Mouse (Mus musculus) heart, adult 2 months (tissue): ENCODE measurements around the gene Cdh10. TPM values are rescaled to one million over a fixed set of nuclear protein-coding genes. Genes with fewer than 3 reads are reported as not detected.

ENCODE experiments used
- DNase-seq, 2 experiments: peaks; one replicate each; pipeline ENCODE4 v3.0.0; 2021
- H3K27ac ChIP-seq: fragments of 200-600 bp; 2 replicates; pipeline ENCODE4 v1.8.1; 2022
- H3K27me3 ChIP-seq: fragments of 200-500 bp; 2 replicates; pipeline ENCODE4 v1.6.1; 2012; ENCODE audit warnings: mild to moderate bottlenecking, low read length, inconsistent platforms, mixed read lengths; ENCODE audit not compliant: control insufficient read depth, insufficient read depth
- H3K36me3 ChIP-seq: fragments of 200-500 bp; 2 replicates; pipeline ENCODE4 v1.6.1; 2012; ENCODE audit warnings: low read length, inconsistent platforms; ENCODE audit not compliant: control insufficient read depth, insufficient read depth
- H3K4me1 ChIP-seq: fragments of 200-500 bp; 2 replicates; pipeline ENCODE4 v1.6.1; 2011; ENCODE audit warnings: low read length; ENCODE audit not compliant: control insufficient read depth, insufficient read depth
- H3K4me3 ChIP-seq: fragments of 200-600 bp; 2 replicates; pipeline ENCODE4 v1.8.1; 2022
- H3K79me2 ChIP-seq: fragments of 200-500 bp; replicated peaks from 2 replicates; pipeline ENCODE4 v1.6.1; 2012; ENCODE audit warnings: mild to moderate bottlenecking, inconsistent platforms, low read length, moderate library complexity, mixed read lengths; ENCODE audit not compliant: control insufficient read depth, insufficient read depth
- H3K9ac ChIP-seq: fragments of 200-500 bp; 2 replicates; pipeline ENCODE4 v1.6.1; 2012; ENCODE audit warnings: low read depth, mild to moderate bottlenecking, control low read depth, inconsistent platforms, low read length, mixed read lengths
- CTCF ChIP-seq: fragments of 200-600 bp; IDR thresholded peaks from 2 replicates; pipeline ENCODE4 v1.8.1; 2022; ENCODE audit warnings: antibody characterized with exemption, mild to moderate bottlenecking, moderate library complexity
- EP300 ChIP-seq: fragments of 200-500 bp; IDR thresholded peaks from 2 replicates; pipeline ENCODE4 v1.6.1; 2011; ENCODE audit warnings: low read depth, low read length, control low read depth; ENCODE audit not compliant: insufficient read depth
- POLR2A ChIP-seq: fragments of 200-500 bp; IDR thresholded peaks from 2 replicates; pipeline ENCODE4 v1.6.1; 2011; ENCODE audit warnings: mild to moderate bottlenecking, low read depth, low read length, control low read depth; ENCODE audit not compliant: insufficient read depth
- WGBS: fragments of 180-500 bp; shearing (Covaris S2); methylation state at CpG from one replicate; pipeline ENCODE4 v1.1.7; 2018; 5-methylcytosine and 5-hydroxymethylcytosine counted together
- intact Hi-C: fragments of 180-260 bp; cut with DNase I; formaldehyde crosslinking; loops from one replicate; pipeline ENCODE4 v1.15.1; 2025
- polyA plus RNA-seq: library from polyadenylated mRNA; depleted of rRNA; stranded (reverse); fragments of >200 nt; gene quantifications from 2 replicates; pipeline ENCODE4 v1.2.3, GENCODE M21; 2012
- total RNA-seq, 2 experiments: library from RNA; stranded (reverse); gene quantifications; 2 replicates each; pipeline ENCODE4 v1.2.3; 2021

The Cdh10 gene
- total and polyA plus RNA-seq, 3 experiments: 0.10 TPM; not detected in 2

DNA sequence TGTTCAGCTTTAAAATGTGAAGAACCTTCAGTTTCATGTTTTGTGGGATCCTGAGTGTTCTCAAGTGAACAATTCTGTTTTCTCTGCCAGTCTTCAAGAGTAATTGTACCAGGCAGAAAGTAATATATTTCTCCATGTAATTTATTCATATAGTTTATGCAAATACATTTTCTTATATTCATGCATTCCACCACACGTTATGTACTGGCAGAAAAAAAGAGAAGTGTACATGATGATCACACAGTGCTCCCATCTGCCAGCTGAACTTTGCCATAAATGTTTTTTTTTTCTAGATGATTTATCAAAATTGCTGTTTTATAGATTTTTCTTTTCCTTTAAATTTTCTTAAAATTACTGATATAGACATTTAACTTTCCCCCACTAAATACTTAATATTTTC lies 168.9 kb downstream of the Cdh10 start:
- Histone ChIP-seq H3K4me1 (no peaks in the 10 kb centered on the region), H3K4me3 (no peak overlapping the region), H3K27ac (no peak overlapping the region), H3K27me3 (no peaks in the 10 kb centered on the region), H3K36me3 (no peaks in the 10 kb centered on the region), H3K9ac (no peak overlapping the region), H3K79me2 (no peaks in the 10 kb centered on the region)
- no peak for DNase-seq
- WGBS: 77% methylated on average over 1 of the region's 1 CpGs
- intact Hi-C loops: no loop called here
- TF ChIP-seq POLR2A (no peak), EP300 (no peak), CTCF (no peak)

DNA sequence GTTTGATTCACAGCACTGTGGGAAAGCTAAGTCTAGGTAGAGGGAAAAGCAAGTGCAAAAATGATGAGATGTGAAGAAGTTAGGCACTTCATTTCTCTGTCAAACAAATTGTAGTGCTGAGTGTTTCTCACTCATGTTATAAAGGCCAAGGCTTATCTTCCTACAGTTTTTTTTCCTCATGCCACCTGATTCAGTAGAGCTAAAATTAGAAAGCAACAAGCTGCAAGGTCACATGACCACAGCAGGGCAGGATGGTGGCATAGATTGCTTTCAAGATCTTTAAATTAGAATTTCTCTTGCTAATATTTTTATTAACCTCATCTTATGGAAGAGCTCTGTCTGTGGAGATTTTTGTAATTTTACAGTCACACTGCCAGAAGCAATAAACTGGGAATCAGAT lies 174.8 kb downstream of the Cdh10 start:
- TF ChIP-seq EP300 (no peak), CTCF (no peak), POLR2A (no peak)
- H3K27ac ChIP-seq: no peak overlapping the region
- H3K4me3 ChIP-seq: no peak overlapping the region
- no peak for DNase-seq
- H3K4me1 ChIP-seq: no peaks in the 10 kb centered on the region
- intact Hi-C loops: no loop called here
- H3K79me2 ChIP-seq: no peaks in the 10 kb centered on the region
- no peaks in the 10 kb centered on the region for H3K36me3 ChIP-seq
- no peaks in the 10 kb centered on the region for H3K27me3 ChIP-seq
- no peak overlapping the region for H3K9ac ChIP-seq

DNA sequence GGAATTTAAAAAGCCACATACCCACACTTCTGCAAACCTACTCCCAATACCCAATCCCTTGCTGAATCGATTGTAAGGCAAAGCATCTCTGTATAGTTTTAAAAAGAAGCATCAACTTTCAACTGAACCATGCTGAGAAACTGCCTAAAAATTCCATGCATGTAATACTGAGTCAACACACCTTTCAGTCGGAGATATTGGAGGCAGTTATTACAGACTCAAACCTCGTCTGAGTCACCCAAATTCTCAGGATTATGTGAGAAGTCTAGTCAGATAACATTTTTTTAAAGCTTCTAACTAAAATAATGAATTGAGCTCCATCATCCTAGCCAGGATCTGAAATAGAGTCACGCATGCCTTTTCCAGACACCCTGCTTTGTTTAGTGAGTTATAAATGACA lies 175.5 kb downstream of the Cdh10 start:
- H3K9ac ChIP-seq: no peak overlapping the region
- TF ChIP-seq POLR2A: no peak
- no peak for TF ChIP-seq CTCF
- TF ChIP-seq EP300: no peak
- H3K4me3 ChIP-seq: no peak overlapping the region
- intact Hi-C loops: no loop called here
- no peaks in the 10 kb centered on the region for H3K79me2 ChIP-seq
- H3K27ac ChIP-seq: no peak overlapping the region
- 61% methylated on average over 4 of the region's 4 CpGs for WGBS
- DNase-seq: no peak
- no peaks in the 10 kb centered on the region for H3K36me3 ChIP-seq
- H3K4me1 ChIP-seq: no peaks in the 10 kb centered on the region
- no peaks in the 10 kb centered on the region for H3K27me3 ChIP-seq

DNA sequence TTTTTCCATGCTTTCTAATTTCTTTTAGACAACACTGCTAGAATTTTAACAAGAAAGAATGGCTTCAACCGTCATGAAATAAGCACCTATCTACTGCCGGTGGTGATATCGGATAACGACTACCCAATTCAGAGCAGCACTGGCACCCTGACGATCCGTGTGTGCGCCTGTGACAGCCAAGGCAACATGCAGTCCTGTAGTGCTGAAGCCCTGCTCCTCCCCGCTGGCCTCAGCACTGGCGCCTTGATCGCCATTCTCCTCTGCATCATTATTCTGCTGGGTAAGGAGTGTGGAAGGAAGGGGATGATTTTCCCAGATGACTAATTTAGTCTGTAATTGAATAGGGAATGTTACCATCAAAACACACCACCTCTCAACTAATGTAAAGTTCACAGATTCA lies 192.1 kb downstream of the Cdh10 start:
- WGBS: 78% methylated on average over 10 of the region's 10 CpGs
- no peak overlapping the region for H3K4me3 ChIP-seq
- no peaks in the 10 kb centered on the region for H3K4me1 ChIP-seq
- intact Hi-C loops: no loop called here
- no peak overlapping the region for H3K27ac ChIP-seq
- no peak overlapping the region for H3K9ac ChIP-seq
- H3K36me3 ChIP-seq: no peaks in the 10 kb centered on the region
- DNase-seq: no peak
- H3K79me2 ChIP-seq: no peaks in the 10 kb centered on the region
- no peak for TF ChIP-seq EP300
- TF ChIP-seq POLR2A: no peak
- no peak for TF ChIP-seq CTCF
- H3K27me3 ChIP-seq: no peaks in the 10 kb centered on the region

DNA sequence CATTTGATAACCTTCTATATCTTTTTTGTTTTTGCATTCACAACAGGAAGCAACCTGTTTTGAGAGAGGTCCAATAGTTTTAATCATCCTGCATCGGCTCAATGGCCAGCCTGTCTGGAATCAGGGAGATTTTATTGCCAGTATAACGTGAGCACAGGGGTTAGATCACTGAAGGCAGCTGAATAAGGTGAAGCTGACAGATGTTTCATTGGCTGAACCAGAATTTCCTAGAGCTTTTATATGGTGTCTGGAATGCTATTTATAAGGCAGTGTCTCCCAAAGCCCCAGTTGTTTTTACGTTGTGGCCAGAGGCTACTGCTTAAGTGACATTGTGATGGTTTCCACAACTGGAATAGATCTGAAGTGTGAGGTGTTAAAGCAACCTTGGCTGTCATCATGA lies 214.2 kb downstream of the Cdh10 start:
- WGBS: 40% methylated on average over 3 of the region's 3 CpGs
- no peak for DNase-seq
- Histone ChIP-seq H3K36me3 (no peaks in the 10 kb centered on the region), H3K4me1 (no peaks in the 10 kb centered on the region), H3K4me3 (no peak overlapping the region), H3K79me2 (no peaks in the 10 kb centered on the region), H3K27me3 (no peaks in the 10 kb centered on the region), H3K9ac (no peak overlapping the region), H3K27ac (no peak overlapping the region)
- intact Hi-C loops: no loop called here
- no peak for TF ChIP-seq POLR2A
- TF ChIP-seq CTCF: no peak
- TF ChIP-seq EP300: no peak

DNA sequence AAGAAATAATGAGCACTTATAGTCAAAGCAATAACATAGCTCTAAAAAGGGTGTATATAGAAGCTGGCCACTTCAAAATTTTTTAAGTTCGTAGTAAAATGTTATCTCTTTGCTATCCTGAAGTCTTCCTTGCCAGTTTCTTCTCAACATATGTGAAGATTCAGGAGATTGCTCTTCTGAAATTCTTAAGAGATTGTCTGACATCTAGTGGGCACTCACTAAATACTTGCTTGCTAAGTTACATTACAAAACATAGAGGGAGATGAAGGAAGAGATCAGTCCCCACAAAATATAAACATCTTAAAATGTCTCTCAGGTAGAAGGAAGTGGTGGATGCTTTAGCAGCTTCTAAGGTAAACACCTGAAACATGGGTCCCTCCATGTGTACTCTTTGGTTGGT lies 221.3 kb downstream of the Cdh10 start:
- DNase-seq: no peak
- no peak overlapping the region for H3K4me3 ChIP-seq
- no peak overlapping the region for H3K27ac ChIP-seq
- 35% methylated on average over 1 of the region's 1 CpGs for WGBS
- H3K79me2 ChIP-seq: no peaks in the 10 kb centered on the region
- no peaks in the 10 kb centered on the region for H3K27me3 ChIP-seq
- no peaks in the 10 kb centered on the region for H3K4me1 ChIP-seq
- intact Hi-C loops: no loop called here
- TF ChIP-seq EP300: no peak
- 0 out of 2 replicates have a peak, but pooled peaks have one; percentile 1 for TF ChIP-seq CTCF
- H3K9ac ChIP-seq: no peak overlapping the region
- H3K36me3 ChIP-seq: no peaks in the 10 kb centered on the region
